Mouse (Mus musculus) left cerebral cortex, postnatal 25 days (tissue): Measurements from ENCODE around the gene 7420426K07Rik. TPM values are rescaled to one million over a fixed set of nuclear protein-coding genes. Genes with fewer than 3 reads are reported as not detected.

ENCODE experiments used
- DNase-seq, 2 experiments: peaks; one replicate each; pipeline ENCODE4 v3.0.0; 2022; ENCODE audit warnings: low spot score in 2 of 2, mixed read lengths in 1 of 2
- intact Hi-C: fragments of 180-260 bp; cut with DNase I; formaldehyde crosslinking; loops from one replicate; pipeline ENCODE4 v1.15.1; 2025
- total RNA-seq, 2 experiments: library from RNA; stranded (reverse); gene quantifications; 2 replicates each; pipeline ENCODE4 v1.2.3; 2021

The 7420426K07Rik gene
- total RNA-seq: not detected

- intact Hi-C loops: no loop called here
Observed at GRCm38 (mm10) chr9:98902819-98903218, at the start of gene 7420426K07Rik. Gene 7420426K07Rik, plus strand, starts transcription at chr9:98903119.

GRCm38 (mm10) chr9:98856210-98856609 lies 46.7 kb upstream of the 7420426K07Rik start, which contains the start of gene Prr23a2:
Gene Prr23a2, plus strand, starts transcription at chr9:98856494.
- DNase-seq: no peak

More at GRCm38 (mm10) chr9:98902819-98903218, at the start of gene 7420426K07Rik:
- DNase-seq: no peak

DNA sequence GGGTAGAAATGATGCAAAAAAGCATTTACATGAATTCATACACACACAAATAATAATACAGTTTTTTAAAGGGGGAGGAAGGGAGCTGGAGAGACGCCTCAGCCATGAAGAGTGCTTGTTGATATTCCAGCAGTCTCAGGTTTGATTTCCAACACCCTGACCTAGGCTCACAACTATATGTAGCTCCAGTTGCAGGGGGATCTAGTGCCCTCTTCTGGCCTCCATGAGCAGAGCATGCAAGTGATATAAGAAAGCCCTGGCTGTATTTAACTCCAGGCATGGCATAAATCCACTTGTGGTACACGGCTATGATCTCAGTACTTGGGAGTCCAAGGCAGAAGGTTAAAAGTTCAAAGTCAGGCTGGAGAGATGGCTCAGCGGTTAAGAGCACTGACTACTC lies 39.5 kb upstream of the 7420426K07Rik start:
- no peak for DNase-seq
- intact Hi-C loops: no loop called here

More at GRCm38 (mm10) chr9:98856210-98856609, 46.7 kb upstream of the 7420426K07Rik start, which contains the start of gene Prr23a2:
- intact Hi-C loops: no loop called here

- no peak for DNase-seq
- intact Hi-C loops: no loop called here
Observed at GRCm38 (mm10) chr9:98864571-98864970, 38.3 kb upstream of the 7420426K07Rik start, which contains the start of gene Prr23a3. Gene Prr23a3, plus strand, starts transcription at chr9:98864767.

- intact Hi-C loops: no loop called here
Observed at GRCm38 (mm10) chr9:98901486-98901885, 1.4 kb upstream of the 7420426K07Rik start.

GRCm38 (mm10) chr9:98920629-98921523 lies 18.0 kb downstream of the 7420426K07Rik start:
- intact Hi-C loops: no loop called here
- no peak for DNase-seq

More at GRCm38 (mm10) chr9:98901486-98901885, 1.4 kb upstream of the 7420426K07Rik start:
- DNase-seq: no peak

- intact Hi-C loops: no loop called here
- DNase-seq: peak; percentile 12 to 55
Observed at GRCm38 (mm10) chr9:98923119-98923518, 20.2 kb downstream of the 7420426K07Rik start.

GRCm38 (mm10) chr9:98924183-98924582 lies 21.3 kb downstream of the 7420426K07Rik start:
- intact Hi-C loops: no loop called here

DNA sequence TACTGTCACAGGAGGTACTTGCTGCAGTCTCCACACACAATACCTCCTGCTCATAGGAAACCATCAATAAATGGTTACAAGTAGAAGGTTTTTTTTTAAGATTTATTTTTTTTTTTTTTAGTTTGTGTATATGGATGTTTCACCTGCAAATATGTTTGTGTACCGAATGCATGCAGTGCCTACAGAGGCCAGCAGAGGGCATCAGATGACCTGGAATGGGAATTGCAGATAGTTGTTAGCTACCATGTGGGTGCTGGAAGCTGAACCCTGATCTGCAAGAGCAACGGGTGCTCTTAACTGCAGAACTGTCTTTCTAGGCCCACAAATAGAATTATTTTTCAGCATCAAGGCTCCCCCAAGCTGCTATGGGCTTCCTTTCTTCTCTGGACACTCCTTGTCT lies 26.6 kb downstream of the 7420426K07Rik start:
- intact Hi-C loops: no loop called here
- DNase-seq: no peak

More at GRCm38 (mm10) chr9:98924183-98924582, 21.3 kb downstream of the 7420426K07Rik start:
- no peak for DNase-seq

- intact Hi-C loops: no loop called here
- DNase-seq: no peak
Observed at GRCm38 (mm10) chr9:98932931-98933330, 30.0 kb downstream of the 7420426K07Rik start.

GRCm38 (mm10) chr9:98935190-98935909 lies 32.4 kb downstream of the 7420426K07Rik start:
- intact Hi-C loops: no loop called here
- DNase-seq: no peak

DNA sequence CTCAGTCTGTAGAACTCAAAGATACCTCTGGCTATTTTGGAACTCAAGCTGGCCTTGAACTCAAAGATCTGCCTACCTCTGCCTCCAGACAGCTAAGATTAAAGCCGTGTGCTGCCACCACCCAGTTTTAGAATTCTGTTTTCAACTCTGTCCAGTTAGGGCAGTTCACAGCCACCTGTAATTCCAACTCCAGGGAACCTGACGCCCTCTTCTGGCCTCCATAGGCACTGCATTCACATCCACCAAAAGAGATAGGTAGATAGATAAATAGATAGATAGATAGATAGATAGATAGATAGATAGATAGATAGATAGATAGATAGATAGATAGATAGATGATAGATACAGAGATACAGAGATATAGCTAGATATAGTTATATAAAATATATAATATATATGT lies 36.4 kb downstream of the 7420426K07Rik start:
- DNase-seq: no peak
- intact Hi-C loops: no loop called here

DNA sequence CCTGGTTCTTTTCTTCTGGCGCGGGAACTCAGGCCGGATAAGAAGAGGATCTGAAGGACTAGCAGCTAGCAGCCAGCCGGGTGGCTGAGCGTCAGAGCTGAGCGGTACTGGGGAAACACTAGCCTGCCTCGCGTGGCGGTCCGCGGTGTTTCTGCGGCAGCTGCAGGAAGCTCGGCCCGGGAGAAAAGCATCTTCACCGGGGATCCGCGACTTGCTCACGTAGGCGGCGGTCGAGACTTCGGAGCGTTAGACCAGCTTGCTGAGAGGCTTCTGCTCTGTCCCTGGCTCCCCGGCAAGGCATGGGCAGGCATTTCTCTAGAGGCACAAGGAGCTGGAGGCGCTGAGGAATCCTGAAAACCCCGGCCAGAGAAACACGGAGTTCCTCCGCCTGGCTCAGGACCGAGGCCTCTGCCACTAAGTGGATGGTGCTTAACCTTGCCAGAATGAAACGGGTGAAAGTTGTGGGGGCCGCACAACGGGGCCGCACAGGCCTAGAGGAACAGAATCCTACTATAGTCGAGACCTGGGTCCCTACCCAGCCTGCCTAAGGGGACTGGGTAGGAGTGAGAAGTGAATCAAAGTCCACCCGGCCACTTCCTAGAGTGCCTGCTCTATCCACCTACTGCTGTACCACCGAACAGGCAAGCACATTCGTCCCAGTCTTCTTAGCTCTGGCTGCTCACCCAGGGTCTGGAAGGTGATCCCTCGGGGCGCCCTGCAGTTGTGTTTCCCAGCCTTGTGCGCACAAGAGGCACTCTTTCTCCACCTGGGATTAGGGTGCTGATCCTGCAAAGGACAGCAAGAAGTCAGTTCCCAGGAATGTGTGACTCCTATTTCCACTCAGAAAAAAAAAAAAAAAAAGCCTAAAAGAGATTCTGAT lies 49.5 kb downstream of the 7420426K07Rik start:
- intact Hi-C loops: no loop called here
- DNase-seq: peak in 1 of 2 experiments; percentile 40

DNA sequence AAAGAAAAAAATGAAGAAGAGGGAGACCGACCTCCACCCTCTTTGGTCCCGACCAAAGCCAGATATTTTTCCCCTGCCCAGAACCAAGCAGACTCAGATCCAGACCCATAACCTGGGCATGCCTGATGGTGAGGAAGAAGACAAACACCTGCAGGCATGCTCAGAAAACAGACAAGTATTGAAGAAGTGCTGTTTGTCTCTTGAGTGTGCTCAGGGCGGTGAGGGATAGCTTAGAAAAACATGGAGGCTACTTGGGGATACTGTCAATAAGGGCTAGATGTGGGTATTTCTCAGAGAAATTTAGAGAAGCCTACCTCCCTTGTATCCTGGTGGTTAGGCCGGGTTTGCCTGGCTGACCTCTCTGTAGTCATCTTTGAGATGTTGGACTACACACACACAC lies 50.4 kb downstream of the 7420426K07Rik start:
- intact Hi-C loops: no loop called here
- no peak for DNase-seq

- intact Hi-C loops: no loop called here
- DNase-seq: no peak
Observed at GRCm38 (mm10) chr9:98953830-98954229, 50.9 kb downstream of the 7420426K07Rik start.
